Mouse (Mus musculus): Measurements from ENCODE around the gene 4430402I18Rik. TPM values are rescaled to one million over a fixed set of nuclear protein-coding genes. Genes with fewer than 3 reads are reported as not detected.

The 4430402I18Rik gene
- polyA plus RNA-seq, 1 experiment from 2014 or later, result 2.1 TPM

DNA sequence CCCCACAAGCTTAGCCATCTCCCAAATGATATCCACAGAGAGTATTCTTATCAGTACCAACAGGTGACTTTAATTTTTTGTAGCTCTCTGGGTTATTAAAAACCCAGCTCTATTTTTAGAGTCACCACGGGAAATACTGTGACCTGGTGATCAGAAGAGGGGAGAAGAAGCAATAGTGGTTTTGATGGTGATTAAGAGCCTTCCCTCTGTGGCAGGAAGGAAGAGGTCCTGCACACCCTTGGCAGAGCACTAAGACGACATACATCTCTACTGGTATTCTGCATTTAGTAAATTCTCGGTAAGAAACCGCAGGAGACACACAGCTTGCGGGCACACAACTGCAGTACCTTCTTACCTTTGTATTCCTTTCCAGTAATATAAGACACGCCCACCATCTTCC, 53.0 kb downstream of the 4430402I18Rik start:
- Histone ChIP-seq H3K36me3 (no peaks in the 10 kb centered on the region), H3K4me1 (no peaks in the 10 kb centered on the region; the same call in 1 of the 2 replicates), H3K9me3 (no peaks in the 10 kb centered on the region), H3K27ac (no peak overlapping the region), H3K4me3 (no peak overlapping the region), H3K27me3 (ENCODE audit: insufficient read depth, poor library complexity, severe bottlenecking) (no peaks in the 10 kb centered on the region)
- no peak for DNase-seq (ENCODE audit: low spot score)
- 75% methylated on average over 6 of the region's 6 CpGs for WGBS

DNA sequence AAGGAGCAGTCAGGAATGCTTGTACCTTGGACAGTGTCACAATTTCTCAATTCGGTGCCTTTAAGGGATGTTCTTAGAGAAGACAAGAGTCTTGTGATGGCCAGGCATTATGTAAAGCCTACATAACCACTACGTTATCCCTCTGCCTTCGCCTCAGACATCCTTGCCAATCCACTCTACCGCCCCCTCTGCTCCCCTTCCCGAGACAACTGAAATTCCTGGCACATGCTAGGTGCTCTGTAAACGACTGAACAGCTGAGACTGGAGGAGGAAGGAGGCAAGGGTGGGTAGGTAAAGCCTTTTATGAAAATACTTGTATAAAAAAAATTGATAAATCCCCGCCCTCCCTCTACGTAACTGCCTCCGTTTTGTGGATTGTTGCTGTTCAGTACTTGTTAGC, 58.9 kb downstream of the 4430402I18Rik start:
- Histone ChIP-seq H3K4me3 (no peak overlapping the region), H3K27me3 (ENCODE audit: insufficient read depth, poor library complexity, severe bottlenecking) (no peaks in the 10 kb centered on the region), H3K9me3 (no peaks in the 10 kb centered on the region), H3K27ac (no peak overlapping the region), H3K4me1 (0 out of 2 replicates have a peak, but pooled peaks cover 5% of the 10 kb centered on the region), H3K36me3 (no peaks in the 10 kb centered on the region)
- no peak for DNase-seq (ENCODE audit: low spot score)
- 74% methylated on average over 9 of the region's 9 CpGs for WGBS

DNA sequence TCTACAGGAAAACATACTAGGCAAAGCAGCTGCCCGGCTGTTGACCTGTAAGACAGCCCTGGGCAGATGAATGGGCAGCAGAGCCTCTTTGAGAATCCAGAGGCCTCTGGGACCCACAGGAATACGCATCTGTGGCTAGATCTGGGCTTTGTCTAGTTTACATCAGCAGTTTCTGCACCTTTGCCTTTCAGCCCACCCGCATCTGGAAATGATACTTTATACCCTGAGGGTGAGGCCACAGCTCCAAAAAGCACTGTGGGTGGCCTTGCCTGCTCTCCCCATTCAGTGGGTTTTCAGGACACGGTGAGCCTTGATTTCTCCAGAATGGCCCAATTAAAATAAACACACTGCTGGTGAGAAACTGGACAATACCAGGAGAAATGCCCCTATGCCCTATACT, 59.4 kb downstream of the 4430402I18Rik start:
- 0 out of 2 replicates have a peak, but pooled peaks cover 5% of the 10 kb centered on the region for H3K4me1 ChIP-seq
- H3K27ac ChIP-seq, result no peak overlapping the region
- WGBS, result 73% methylated on average over 4 of the region's 4 CpGs
- H3K36me3 ChIP-seq, result no peaks in the 10 kb centered on the region
- H3K9me3 ChIP-seq, result no peaks in the 10 kb centered on the region
- no peak for DNase-seq (ENCODE audit: low spot score)
- H3K27me3 ChIP-seq (ENCODE audit: insufficient read depth, poor library complexity, severe bottlenecking), result no peaks in the 10 kb centered on the region
- no peak overlapping the region for H3K4me3 ChIP-seq

DNA sequence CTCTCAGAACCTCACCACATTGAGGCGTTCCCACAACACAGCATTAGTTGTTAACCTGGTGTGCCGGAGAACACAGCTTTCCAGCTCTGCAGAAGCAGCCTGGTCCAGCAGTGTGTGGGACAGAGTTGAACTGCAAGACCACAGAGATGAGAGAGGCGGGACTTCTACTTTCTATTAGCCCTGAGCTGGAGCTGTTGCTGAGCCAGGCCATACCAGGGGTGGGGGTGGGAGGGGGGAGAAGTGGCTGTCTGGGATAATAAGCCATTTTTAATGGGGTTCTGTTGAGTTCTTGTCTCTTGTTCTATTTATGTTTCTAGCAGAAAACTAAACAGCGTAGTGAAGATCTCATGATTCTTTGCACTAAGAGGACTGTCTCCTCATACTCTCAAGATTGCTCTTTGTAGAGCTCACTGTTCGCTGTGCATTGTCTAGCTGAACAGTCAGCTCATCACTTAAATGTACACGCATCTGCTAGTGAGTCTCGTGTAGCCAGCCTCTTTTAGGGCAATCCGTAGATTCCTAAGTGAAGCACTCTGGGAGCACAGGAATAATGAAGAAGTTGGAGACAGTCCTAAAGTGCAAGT, 64.0 kb downstream of the 4430402I18Rik start:
- H3K36me3 ChIP-seq, result no peaks in the 10 kb centered on the region
- no peak for DNase-seq (ENCODE audit: low spot score)
- no peak overlapping the region for H3K4me3 ChIP-seq
- no peaks in the 10 kb centered on the region for H3K9me3 ChIP-seq
- H3K27me3 ChIP-seq (ENCODE audit: insufficient read depth, poor library complexity, severe bottlenecking), result no peaks in the 10 kb centered on the region
- H3K4me1 ChIP-seq, result 0 out of 2 replicates have a peak, but pooled peaks cover 5% of the 10 kb centered on the region
- H3K27ac ChIP-seq, result no peak overlapping the region
- 77% methylated on average over 8 of the region's 8 CpGs for WGBS

DNA sequence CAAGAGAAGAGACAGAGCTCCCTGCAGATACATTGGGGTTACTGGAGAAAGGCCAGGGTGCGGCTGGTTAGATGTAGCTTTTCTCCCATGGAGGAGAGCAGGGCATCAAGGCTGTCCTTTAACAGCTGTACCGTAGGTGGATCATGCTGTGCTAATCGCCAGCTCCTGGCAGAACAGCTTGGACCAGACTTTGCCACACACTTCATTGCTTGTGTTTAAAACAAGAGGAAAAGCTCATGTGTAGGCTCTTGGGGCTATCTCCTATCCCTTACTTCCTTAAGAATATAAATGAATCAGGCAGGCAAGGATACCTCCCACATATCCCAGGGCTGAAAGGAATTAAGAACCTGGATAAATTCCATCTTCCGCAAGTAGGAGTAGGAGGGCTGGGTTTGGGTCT, 64.8 kb downstream of the 4430402I18Rik start:
- 0 out of 2 replicates have a peak, but pooled peaks cover 5% of the 10 kb centered on the region for H3K4me1 ChIP-seq
- no peaks in the 10 kb centered on the region for H3K9me3 ChIP-seq
- WGBS, result 85% methylated on average over 4 of the region's 4 CpGs
- no peaks in the 10 kb centered on the region for H3K36me3 ChIP-seq
- no peak for DNase-seq (ENCODE audit: low spot score)
- no peak overlapping the region for H3K4me3 ChIP-seq
- H3K27me3 ChIP-seq (ENCODE audit: insufficient read depth, poor library complexity, severe bottlenecking), result no peaks in the 10 kb centered on the region
- H3K27ac ChIP-seq, result no peak overlapping the region

DNA sequence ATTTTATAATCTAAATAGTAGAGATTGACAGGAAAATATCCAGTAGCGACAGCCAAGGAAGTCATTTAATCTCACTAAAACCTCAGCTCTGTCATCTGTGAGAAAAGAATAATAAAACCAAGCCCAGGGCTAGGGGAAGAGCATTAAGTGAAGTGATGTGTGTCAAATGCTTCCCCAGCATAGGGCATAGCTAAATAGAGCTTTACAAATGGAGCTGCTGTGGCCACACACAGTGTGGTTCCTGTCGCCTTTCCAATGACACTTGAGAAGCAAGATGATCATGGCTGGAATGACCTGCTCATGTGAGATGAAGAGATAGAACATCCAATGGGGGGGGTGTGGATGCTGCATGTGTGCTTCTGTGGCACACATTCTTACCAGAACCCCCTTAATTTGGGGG, 65.5 kb downstream of the 4430402I18Rik start:
- Histone ChIP-seq H3K27me3 (ENCODE audit: insufficient read depth, poor library complexity, severe bottlenecking) (no peaks in the 10 kb centered on the region), H3K9me3 (no peaks in the 10 kb centered on the region), H3K4me1 (0 out of 2 replicates have a peak, but pooled peaks cover 5% of the 10 kb centered on the region), H3K4me3 (no peak overlapping the region), H3K27ac (no peak overlapping the region), H3K36me3 (no peaks in the 10 kb centered on the region)
- DNase-seq (ENCODE audit: low spot score), result no peak
- 74% methylated on average over 2 of the region's 2 CpGs for WGBS

DNA sequence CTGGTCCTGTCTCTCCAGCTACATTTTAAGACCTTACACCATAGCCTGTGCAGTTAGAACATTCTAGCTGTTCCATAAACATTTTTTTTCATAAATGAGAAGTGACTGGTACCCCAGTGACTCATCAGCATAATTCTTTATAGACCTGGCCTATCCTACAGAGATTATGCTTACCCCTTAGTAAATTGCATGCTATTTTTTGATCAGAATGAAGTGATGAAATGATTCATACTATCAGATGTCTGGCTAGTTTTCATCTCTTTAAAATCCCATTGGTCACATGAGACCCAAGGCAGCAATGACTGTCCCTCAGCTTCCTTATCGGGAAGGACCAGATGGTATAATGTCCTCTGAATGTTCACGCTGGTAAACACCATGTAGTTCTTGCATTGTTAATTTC, 66.8 kb downstream of the 4430402I18Rik start:
- H3K27ac ChIP-seq, result no peak overlapping the region
- H3K27me3 ChIP-seq (ENCODE audit: insufficient read depth, poor library complexity, severe bottlenecking), result no peaks in the 10 kb centered on the region
- H3K4me1 ChIP-seq, result 0 out of 2 replicates have a peak, but pooled peaks cover 5% of the 10 kb centered on the region
- no peaks in the 10 kb centered on the region for H3K9me3 ChIP-seq
- WGBS, result 87% methylated on average over 2 of the region's 2 CpGs
- no peaks in the 10 kb centered on the region for H3K36me3 ChIP-seq
- H3K4me3 ChIP-seq, result no peak overlapping the region
- DNase-seq (ENCODE audit: low spot score), result no peak

DNA sequence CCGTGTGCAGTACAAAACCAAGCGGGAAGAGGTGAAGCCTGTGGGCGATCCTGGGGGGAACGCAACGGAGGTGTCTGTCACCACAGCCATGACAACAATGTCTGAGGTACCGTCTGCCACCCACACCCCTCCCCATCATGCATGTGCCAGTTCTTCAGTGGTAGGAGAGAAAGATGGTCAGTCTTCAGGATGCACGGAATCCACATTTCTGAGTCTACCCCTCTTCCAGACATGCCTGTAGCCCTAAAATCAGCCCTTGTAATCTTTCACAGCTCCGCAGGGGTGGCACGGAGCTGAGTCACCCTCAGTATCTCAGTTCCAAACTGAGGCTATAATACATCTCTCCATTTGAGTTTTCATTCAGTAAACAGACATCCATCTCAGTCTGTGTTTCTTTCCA, 70.1 kb downstream of the 4430402I18Rik start:
- Histone ChIP-seq H3K36me3 (no peaks in the 10 kb centered on the region), H3K4me1 (no peaks in the 10 kb centered on the region), H3K9me3 (no peaks in the 10 kb centered on the region), H3K27ac (no peak overlapping the region), H3K27me3 (ENCODE audit: insufficient read depth, poor library complexity, severe bottlenecking) (no peaks in the 10 kb centered on the region), H3K4me3 (no peak overlapping the region)
- DNase-seq (ENCODE audit: low spot score), result no peak
- WGBS, result 70% methylated on average over 9 of the region's 9 CpGs

DNA sequence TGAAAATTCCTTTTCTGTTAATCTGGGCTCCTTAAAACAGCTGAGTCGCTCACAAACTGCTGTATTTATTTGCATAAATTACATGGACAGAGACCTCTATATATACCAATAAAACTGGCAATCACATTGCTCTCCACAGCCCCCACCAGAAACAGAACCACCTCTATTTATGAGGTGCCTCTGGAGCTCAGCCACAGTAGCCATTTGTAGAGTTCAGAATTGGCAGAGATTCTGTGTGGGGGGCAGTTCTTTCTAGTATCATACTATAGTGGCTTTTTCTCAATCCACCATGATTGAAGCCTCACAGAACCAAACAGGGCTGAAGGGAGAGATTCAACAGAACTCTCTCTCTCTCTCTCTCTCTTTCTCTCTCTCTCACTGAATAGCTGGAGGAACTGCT, 71.0 kb downstream of the 4430402I18Rik start:
- Histone ChIP-seq H3K4me3 (no peak overlapping the region), H3K27ac (no peak overlapping the region), H3K4me1 (0 out of 2 replicates have a peak, but pooled peaks cover 3% of the 10 kb centered on the region), H3K9me3 (no peaks in the 10 kb centered on the region), H3K36me3 (no peaks in the 10 kb centered on the region), H3K27me3 (ENCODE audit: insufficient read depth, poor library complexity, severe bottlenecking) (no peaks in the 10 kb centered on the region)
- WGBS, result 72% methylated on average over 1 of the region's 1 CpGs
- no peak for DNase-seq (ENCODE audit: low spot score)

DNA sequence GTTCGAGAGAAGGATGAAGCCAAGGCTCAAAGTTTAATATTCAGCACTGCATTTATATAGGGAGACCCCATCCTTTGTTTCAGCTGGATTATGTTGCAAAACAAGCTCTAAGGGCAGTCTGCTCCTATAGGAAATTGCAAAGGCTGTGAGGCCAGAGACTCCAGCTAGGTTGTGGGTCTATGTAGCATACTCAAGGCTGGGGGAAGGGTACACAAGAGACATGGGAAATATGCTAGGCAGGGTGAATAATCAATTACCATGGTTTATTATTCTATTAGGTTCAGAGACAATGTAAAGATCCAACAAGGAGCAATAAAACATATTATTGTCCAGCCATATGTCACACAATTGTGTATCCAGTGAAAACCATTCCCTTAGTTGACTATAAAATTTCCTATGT, 75.7 kb downstream of the 4430402I18Rik start:
- 94% methylated on average over 1 of the region's 1 CpGs for WGBS
- no peak overlapping the region for H3K4me3 ChIP-seq
- H3K36me3 ChIP-seq, result no peaks in the 10 kb centered on the region
- H3K4me1 ChIP-seq, result peaks cover 11% of the 10 kb centered on the region
- DNase-seq (ENCODE audit: low spot score), result no peak
- no peaks in the 10 kb centered on the region for H3K27me3 ChIP-seq (ENCODE audit: insufficient read depth, poor library complexity, severe bottlenecking)
- H3K27ac ChIP-seq, result no peak overlapping the region
- H3K9me3 ChIP-seq, result no peaks in the 10 kb centered on the region

DNA sequence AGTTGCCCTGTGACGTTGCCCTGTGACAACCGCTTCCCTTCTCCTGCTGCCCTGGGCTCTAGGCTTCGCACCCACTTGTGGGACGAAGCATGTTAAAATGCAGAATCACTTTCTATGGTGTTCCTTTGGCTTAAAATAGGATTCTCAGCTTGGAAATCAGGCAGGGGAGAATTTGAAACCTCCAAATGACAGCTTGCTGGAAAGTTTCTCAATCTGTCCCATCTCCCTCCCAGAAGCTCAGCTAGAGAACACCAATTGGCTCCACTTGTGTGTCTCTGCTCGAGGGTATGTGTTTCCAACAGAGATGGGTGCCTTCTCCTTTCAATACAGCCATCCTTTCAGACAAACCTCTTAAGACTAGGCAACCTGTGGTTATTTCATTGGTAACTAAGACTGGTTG, 76.4 kb downstream of the 4430402I18Rik start:
- Histone ChIP-seq H3K36me3 (no peaks in the 10 kb centered on the region), H3K4me3 (no peak overlapping the region; the same call in 1 of the 2 replicates), H3K27ac (no peak overlapping the region), H3K27me3 (ENCODE audit: insufficient read depth, poor library complexity, severe bottlenecking) (no peaks in the 10 kb centered on the region), H3K4me1 (peaks cover 11% of the 10 kb centered on the region), H3K9me3 (no peaks in the 10 kb centered on the region)
- 26% methylated on average over 5 of the region's 5 CpGs for WGBS
- no peak for DNase-seq (ENCODE audit: low spot score)

DNA sequence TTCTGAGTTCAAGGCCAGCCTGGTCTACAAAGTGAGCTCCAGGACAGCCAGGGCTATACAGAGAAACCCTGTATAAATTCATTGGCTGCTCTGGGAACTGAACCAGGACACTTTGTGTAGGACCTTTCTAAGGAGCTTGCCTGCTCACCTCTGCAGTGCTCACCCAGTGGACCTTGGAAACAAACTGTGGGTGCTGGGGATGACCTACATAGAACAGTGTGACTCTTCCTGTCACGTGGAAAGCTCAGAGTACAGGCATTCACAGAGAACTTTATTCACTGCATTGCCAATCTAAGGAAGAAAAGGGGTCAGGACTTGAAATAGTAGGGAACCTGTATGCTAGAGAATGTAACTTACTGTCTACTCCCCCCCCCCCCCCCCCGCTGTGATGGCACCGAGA, 78.3 kb downstream of the 4430402I18Rik start:
- peaks cover 11% of the 10 kb centered on the region for H3K4me1 ChIP-seq
- no peaks in the 10 kb centered on the region for H3K9me3 ChIP-seq
- H3K36me3 ChIP-seq, result no peaks in the 10 kb centered on the region
- DNase-seq (ENCODE audit: low spot score), result no peak
- WGBS, result 61% methylated on average over 3 of the region's 3 CpGs
- no peaks in the 10 kb centered on the region for H3K27me3 ChIP-seq (ENCODE audit: insufficient read depth, poor library complexity, severe bottlenecking)
- H3K27ac ChIP-seq, result no peak overlapping the region
- H3K4me3 ChIP-seq, result no peak overlapping the region

DNA sequence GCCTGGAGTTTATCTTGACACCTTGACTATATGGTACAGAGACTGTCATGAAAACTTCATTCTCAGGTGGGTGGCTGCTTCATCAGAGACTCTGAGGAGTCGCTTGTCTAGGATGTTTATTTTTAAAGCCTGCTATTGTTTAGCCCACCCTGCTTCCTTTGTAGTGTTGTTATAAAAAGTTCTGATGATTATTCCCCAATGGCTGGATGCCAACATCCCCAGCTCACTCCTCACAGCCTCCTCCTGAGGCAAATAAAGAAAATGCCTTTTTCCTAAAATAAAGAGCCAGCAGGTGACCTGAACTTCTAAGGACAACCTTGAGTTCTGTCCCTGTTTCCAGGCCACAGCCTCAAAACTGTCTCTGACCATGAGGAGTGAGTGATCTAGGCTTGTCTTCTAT, 79.1 kb downstream of the 4430402I18Rik start:
- peaks cover 15% of the 10 kb centered on the region for H3K4me1 ChIP-seq
- H3K27ac ChIP-seq, result no peak overlapping the region
- no peaks in the 10 kb centered on the region for H3K36me3 ChIP-seq
- no peak for DNase-seq (ENCODE audit: low spot score)
- no peak overlapping the region for H3K4me3 ChIP-seq
- 44% methylated on average over 1 of the region's 1 CpGs for WGBS
- no peaks in the 10 kb centered on the region for H3K9me3 ChIP-seq
- H3K27me3 ChIP-seq (ENCODE audit: insufficient read depth, poor library complexity, severe bottlenecking), result no peaks in the 10 kb centered on the region

DNA sequence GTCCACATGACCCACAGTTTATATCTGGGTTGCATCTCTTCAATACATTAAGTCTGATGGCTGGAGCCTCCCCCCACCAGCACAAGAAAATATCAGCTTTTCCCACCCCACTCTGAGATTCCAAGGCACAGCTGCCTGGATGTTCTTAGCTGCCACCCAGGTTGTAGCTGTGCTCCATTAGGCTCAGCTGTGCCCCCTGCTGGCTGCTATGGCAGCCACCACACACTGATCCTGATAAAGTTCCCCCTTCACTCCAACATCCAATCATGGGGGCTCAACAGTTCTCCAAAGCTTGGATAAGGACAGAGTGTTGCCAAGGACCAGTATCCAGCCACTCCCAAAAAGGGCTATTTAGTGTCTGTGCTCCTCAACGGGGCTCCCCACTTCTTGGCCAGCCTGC, 84.5 kb downstream of the 4430402I18Rik start:
- H3K4me3 ChIP-seq, result no peak overlapping the region
- no peak for DNase-seq (ENCODE audit: low spot score)
- H3K4me1 ChIP-seq, result peaks cover 8% of the 10 kb centered on the region; the same call in 1 of the 2 replicates
- no peaks in the 10 kb centered on the region for H3K36me3 ChIP-seq
- no peaks in the 10 kb centered on the region for H3K9me3 ChIP-seq
- H3K27ac ChIP-seq, result no peak overlapping the region
- H3K27me3 ChIP-seq (ENCODE audit: insufficient read depth, poor library complexity, severe bottlenecking), result no peaks in the 10 kb centered on the region
- 59% methylated on average over 1 of the region's 1 CpGs for WGBS
